Mouse (Mus musculus) C2C12 (cell line): Measurements from ENCODE around the gene Zbtb16. TPM values are rescaled to one million over a fixed set of nuclear protein-coding genes. Genes with fewer than 3 reads are reported as not detected.

Experiments
- H3K27me3 ChIP-seq: one replicate; pipeline ENCODE4 v1.6.1; 2011; ENCODE audit not compliant: control insufficient read depth, insufficient read depth, insufficient read length
- H3K36me3 ChIP-seq: one replicate; pipeline ENCODE4 v1.6.1; 2011; ENCODE audit not compliant: control insufficient read depth, insufficient read depth
- H3K4me3 ChIP-seq: one replicate; pipeline ENCODE4 v1.5.1; 2011; ENCODE audit warnings: mild to moderate bottlenecking, control low read depth; ENCODE audit not compliant: poor library complexity, insufficient read depth, severe bottlenecking
- H3K79me2 ChIP-seq: one replicate; pipeline ENCODE4 v1.6.1; 2011; ENCODE audit not compliant: control insufficient read depth, insufficient read depth
- H3K79me3 ChIP-seq: one replicate; pipeline ENCODE4 v1.6.1; 2011; ENCODE audit warnings: low read depth, control low read depth
- H3ac ChIP-seq: one replicate; pipeline ENCODE3; 2011; ENCODE audit warnings: low read depth; ENCODE audit not compliant: control insufficient read depth, insufficient read length
- CEBPB ChIP-seq: IDR thresholded peaks from one replicate; pipeline ENCODE4 v1.6.1; 2011; ENCODE audit warnings: low read depth, mild to moderate bottlenecking, control low read depth, moderate library complexity
- CTCF ChIP-seq: IDR thresholded peaks from one replicate; pipeline ENCODE4 v1.5.1; 2011; ENCODE audit not compliant: control insufficient read depth, insufficient read depth, insufficient read length
- FOSL1 ChIP-seq: IDR thresholded peaks from one replicate; pipeline ENCODE4 v1.8.0; 2011; ENCODE audit warnings: mild to moderate bottlenecking, low read length; ENCODE audit not compliant: poor library complexity, insufficient read depth, severe bottlenecking
- MAX ChIP-seq: IDR thresholded peaks from one replicate; pipeline ENCODE4 v1.6.1; 2011; ENCODE audit warnings: mild to moderate bottlenecking, control low read depth
- MYOD1 ChIP-seq: IDR thresholded peaks from one replicate; pipeline ENCODE4 v1.6.1; 2011; ENCODE audit warnings: low read depth; ENCODE audit not compliant: control insufficient read depth, insufficient read length
- MYOG ChIP-seq: IDR thresholded peaks from one replicate; pipeline ENCODE4 v1.6.1; 2011; ENCODE audit not compliant: control insufficient read depth, insufficient read length; ENCODE audit errors: extremely low read depth
- USF1 ChIP-seq: IDR thresholded peaks from one replicate; pipeline ENCODE4 v1.6.1; 2011; ENCODE audit warnings: low read depth, mild to moderate bottlenecking, control low read depth, moderate library complexity
- polyA plus RNA-seq: library from polyadenylated mRNA; unstranded; fragments of >200 nt; fragmentation: generic; extraction: Trizol; gene quantifications from one replicate; pipeline ENCODE4 v1.2.1, GENCODE M21; 2012; ENCODE audit warnings: missing spikeins

Zbtb16 gene
- polyA plus RNA-seq, 1 experiment = not detected

DNA sequence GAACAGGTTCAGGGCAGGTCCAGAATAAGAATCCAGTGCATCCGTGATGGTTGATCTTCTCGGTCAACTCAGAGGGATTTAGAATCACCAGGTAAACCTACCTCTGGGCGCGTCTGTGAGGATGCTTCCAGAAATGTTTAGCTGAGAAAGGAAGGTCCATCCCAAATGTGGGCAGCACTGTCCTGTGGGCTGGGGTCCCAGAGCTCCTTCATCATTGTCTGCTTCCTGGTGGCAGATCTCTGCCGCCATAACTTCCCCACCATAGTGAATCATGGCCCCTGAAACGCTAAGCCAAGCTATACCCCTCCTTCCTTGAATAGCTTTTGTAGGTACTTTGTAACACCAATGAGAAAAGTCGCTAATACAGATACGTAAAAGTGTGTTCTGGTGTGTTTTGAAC, 194.4 kb downstream of the Zbtb16 start:
- Histone ChIP-seq H3ac (no peak overlapping the region), H3K79me2 (no peaks in the 10 kb centered on the region)
- no peak for TF ChIP-seq USF1
- TF ChIP-seq CEBPB = no peak
- TF ChIP-seq MYOD1 = no peak
- TF ChIP-seq CTCF = no peak
- no peak for TF ChIP-seq FOSL1
- TF ChIP-seq MAX = no peak
- no peak for TF ChIP-seq MYOG

DNA sequence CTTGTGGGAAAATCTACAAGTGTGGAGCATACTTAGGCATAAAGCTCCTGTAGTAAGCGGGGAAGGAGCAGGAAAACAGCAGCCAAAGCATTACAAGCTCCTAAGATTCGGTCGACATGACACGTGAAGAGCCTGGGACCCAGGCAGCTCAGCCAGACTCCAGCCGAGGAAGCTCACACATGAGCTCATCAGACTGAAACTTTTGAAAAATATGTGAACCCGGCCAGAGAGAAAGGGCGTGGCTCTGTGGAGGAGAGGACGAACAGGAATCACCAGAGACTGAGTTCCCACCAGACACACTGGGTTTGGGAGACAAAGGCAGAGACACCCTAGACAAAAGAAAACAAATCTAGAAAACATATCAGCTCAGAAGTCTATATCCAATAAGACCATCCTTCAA, 195.1 kb downstream of the Zbtb16 start:
- no peaks in the 10 kb centered on the region for H3K27me3 ChIP-seq
- H3K36me3 ChIP-seq = no peaks in the 10 kb centered on the region
- H3K4me3 ChIP-seq = no peak overlapping the region
- no peak for TF ChIP-seq MYOD1
- no peak for TF ChIP-seq FOSL1
- TF ChIP-seq CTCF = no peak
- no peak for TF ChIP-seq MYOG
- TF ChIP-seq USF1 = no peak
- no peak for TF ChIP-seq CEBPB
- no peak for TF ChIP-seq MAX
- no peaks in the 10 kb centered on the region for H3K79me2 ChIP-seq
- H3ac ChIP-seq = no peak overlapping the region
- H3K79me3 ChIP-seq = no peaks in the 10 kb centered on the region

More for the DNA sequence above, 194.4 kb downstream of the Zbtb16 start:
- H3K36me3 ChIP-seq = no peaks in the 10 kb centered on the region
- no peaks in the 10 kb centered on the region for H3K27me3 ChIP-seq
- H3K4me3 ChIP-seq = no peak overlapping the region
- no peaks in the 10 kb centered on the region for H3K79me3 ChIP-seq

GRCm38 (mm10) chr9:48638176-48638803, 197.7 kb downstream of the Zbtb16 start:
- H3ac ChIP-seq = no peak overlapping the region
- no peaks in the 10 kb centered on the region for H3K79me3 ChIP-seq
- no peak overlapping the region for H3K4me3 ChIP-seq
- no peaks in the 10 kb centered on the region for H3K27me3 ChIP-seq
- no peaks in the 10 kb centered on the region for H3K79me2 ChIP-seq
- no peaks in the 10 kb centered on the region for H3K36me3 ChIP-seq
- TF ChIP-seq FOSL1 (no peak), USF1 (no peak), MYOD1 (no peak)

DNA sequence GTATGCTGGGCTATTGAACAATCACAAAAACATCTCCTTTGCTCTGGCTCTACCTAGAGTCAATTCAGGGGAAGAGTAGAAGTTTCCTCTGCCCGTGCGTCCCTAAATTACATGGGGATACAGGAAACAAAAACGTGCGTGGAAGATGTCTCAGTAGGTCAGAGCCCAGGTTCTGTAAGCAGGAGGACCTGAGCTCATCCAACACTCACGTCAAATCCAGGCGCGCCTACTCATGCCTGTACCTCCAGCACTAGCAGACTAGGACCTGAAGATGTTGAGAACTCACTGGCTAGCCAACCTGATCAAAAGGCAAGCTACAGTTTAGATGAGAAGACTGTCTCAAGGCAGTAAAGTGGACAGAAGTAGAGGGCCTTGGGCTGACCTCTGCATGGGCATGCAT, 198.9 kb downstream of the Zbtb16 start:
- Histone ChIP-seq H3K4me3 (no peak overlapping the region), H3ac (no peak overlapping the region), H3K27me3 (no peaks in the 10 kb centered on the region), H3K36me3 (no peaks in the 10 kb centered on the region), H3K79me3 (no peaks in the 10 kb centered on the region), H3K79me2 (no peaks in the 10 kb centered on the region)
- TF ChIP-seq MAX (no peak), USF1 (no peak), FOSL1 (no peak), MYOG (no peak), CEBPB (no peak), CTCF (no peak), MYOD1 (no peak)

GRCm38 (mm10) chr9:48635576-48636350, 200.3 kb downstream of the Zbtb16 start:
- Histone ChIP-seq H3ac (no peak overlapping the region), H3K79me2 (no peaks in the 10 kb centered on the region), H3K4me3 (no peak overlapping the region), H3K79me3 (no peaks in the 10 kb centered on the region), H3K36me3 (no peaks in the 10 kb centered on the region), H3K27me3 (no peaks in the 10 kb centered on the region)
- TF ChIP-seq FOSL1 (no peak), CTCF (no peak), MYOG (no peak), USF1 (no peak), MAX (no peak), MYOD1 (no peak), CEBPB (no peak)
